Mouse (Mus musculus): ENCODE data around the gene Lurap1.

Gene Lurap1

DNA sequence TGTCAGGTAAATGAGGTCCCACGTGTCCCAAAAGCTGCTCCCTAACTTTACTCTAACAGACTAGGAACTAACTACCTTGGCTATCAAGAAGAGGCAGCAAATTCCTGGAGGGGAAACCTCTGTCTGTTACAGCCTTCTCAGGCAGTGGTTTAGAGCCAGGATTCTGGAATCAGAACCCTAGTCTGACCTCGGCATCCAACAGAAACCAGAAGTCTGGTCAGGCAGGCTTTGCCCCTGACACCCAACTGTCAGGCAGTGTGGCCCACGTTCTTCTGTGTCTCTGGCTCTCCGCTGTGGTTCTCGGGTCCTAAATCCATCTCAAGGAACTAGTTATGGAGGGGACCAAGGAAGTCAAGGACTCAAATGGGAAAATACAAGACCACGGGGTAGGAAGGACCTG, at the start of gene Lurap1:
Lurap1 (minus strand) TSS at position 101 of the 400 bp plus-strand sequence.
- no peak for DNase-seq (ENCODE audit: low spot score in 2 of 2)

DNA sequence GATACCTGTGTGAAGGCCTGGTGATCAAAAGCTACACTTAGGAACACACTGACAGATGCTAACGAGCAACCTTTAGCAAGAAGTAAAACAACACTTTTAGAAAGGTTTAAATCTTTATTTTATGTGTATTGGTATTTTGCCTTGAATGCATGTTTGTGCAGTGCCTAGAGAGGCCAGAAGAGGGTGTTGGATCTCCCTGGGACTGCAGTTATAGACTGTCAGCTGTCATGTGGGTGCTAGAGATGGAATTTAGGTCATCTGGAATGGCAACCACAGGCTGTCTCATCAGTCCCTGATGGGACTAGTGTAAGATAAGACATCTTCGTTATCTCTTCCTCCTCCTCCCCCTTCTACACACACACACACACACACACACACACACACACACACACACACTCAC, 47.3 kb upstream of the Lurap1 start:
- no peak for DNase-seq (ENCODE audit: low spot score in 2 of 2)

- no peak for DNase-seq (ENCODE audit: low spot score in 2 of 2)
Measured at GRCm38 (mm10) chr4:116193583-116194383, 42.6 kb upstream of the Lurap1 start.

DNA sequence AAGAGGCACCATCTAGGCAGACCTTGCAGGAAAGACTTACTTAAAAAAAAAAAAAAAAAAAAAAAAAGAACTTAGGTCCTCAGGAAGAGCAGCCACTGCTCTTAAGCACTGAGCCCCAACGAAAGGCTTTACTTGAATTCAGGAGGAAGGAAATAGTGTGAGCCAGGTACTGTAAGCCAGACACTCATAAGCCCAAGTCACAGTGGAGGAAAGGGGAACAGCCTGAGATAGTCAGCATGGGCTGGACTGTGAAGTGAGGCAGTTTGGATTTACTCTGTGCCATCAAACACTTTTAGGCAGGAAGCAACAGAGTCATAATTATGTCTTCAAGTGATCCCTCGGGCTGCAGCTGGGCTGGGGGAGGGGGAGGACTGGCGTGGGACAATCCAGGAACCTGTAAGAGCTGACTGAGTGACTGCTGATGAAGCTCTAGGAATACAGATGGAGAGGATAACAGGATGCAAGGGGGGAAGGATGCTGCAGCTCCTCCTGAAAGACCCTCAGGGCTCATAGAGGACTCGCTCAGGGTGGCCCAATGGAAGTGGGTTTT, 41.2 kb upstream of the Lurap1 start:
- DNase-seq (ENCODE audit: low spot score in 2 of 2) = no peak

DNA sequence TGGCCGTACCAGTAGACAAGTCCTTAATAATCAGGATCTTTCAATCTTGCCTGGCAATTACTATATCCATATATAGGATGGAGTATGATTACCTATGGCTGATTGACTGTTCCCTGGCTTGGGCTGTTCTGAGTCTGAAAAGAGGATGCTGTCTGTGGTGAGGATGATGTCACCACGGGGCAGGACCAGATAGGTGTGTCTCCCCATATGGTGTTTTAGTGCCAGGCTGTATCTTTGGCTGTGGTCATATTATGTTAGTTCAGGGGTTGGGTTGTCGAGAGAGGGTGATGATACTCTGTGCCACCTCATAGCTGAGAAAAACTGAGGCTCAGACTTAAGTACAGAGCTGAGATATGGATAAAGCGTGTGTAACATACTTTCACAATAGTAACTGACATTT, 33.9 kb upstream of the Lurap1 start:
- no peak for DNase-seq (ENCODE audit: low spot score in 2 of 2)

DNA sequence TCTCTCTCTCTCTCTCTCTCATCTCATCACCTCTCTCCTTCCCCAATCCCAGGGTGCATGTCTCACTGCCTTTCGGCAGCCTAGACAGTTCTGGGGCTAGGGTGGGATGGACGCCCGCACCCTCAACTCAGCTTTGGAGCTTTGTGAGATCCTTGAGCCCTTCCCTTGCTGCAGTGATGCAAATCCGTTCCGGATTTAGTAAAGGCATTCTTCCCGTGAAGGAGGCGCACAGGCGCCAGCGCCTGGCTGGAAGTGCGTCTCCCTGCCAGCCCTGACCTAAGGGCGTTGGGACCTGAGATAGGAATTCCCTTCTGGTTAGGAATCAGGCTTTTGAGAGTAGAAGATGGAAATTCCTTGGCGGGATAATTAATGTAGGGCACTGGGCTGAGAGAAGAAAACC, 31.6 kb upstream of the Lurap1 start:
- no peak for DNase-seq (ENCODE audit: low spot score in 2 of 2)

DNA sequence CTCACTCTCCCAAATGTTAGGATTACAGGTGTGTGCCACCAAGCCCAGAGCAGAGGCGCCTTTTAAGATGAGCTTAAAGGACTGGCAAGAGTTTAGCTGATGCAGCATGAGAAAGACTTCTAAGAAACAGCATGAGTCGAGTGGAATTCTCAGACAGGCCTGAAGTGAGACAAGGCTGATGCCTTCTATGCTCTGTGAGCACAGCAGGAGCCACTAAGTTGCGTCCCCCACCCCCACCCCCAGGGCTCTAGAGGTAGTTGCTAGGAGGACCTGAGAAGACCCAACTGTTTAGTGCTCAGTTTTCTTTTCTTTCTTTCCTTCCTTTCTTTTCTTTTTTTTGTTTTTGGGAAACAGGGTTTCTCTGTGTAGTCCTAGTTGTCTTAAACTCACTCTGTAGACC, 30.9 kb upstream of the Lurap1 start:
- no peak for DNase-seq (ENCODE audit: low spot score in 2 of 2)

- DNase-seq (ENCODE audit: low spot score in 2 of 2) = no peak
Measured at GRCm38 (mm10) chr4:116177140-116177539, 26.0 kb upstream of the Lurap1 start.

GRCm38 (mm10) chr4:116176543-116176988, 25.4 kb upstream of the Lurap1 start:
- DNase-seq (ENCODE audit: low spot score in 2 of 2) = peak; percentile 61 to 79

DNA sequence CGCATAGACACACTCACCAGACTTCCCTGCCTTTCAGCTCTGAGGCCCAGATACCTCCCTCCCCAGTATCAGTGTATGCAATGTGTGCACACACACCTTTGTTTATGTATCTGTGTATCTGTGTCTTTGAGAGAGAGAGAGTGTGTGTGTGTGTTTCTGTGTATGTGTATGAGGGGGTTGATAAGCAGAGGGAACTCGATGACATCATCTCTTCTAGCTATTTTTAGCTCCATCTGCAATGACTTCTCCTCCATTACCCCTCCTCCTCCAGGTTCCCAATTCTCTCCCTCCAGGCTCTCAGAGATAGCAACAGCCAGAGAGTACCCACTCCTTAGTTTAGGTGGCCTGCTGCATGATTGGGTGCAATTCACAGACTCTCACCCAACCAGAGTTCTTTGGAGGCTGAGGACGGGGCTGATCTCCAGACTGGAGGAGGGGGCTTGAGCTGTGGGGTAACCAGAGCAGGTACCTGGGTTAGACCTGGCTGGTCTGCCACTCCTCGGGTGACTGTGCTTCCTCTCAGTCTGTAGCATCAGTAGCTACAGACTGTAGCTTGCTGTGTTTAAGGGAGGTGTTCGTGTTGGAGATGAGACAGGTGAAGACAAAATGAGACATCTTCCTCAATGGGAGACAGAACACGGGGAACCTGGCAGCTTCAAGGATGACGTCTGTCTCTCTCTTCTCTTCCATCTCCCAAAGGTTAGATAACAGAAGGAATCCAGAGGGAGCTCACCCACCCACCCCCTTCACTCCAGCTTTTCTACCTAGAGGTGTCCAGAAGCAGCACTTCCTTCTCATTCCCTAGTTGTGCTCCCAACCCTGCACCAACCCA, 24.8 kb upstream of the Lurap1 start:
- no peak for DNase-seq (ENCODE audit: low spot score in 2 of 2)

DNA sequence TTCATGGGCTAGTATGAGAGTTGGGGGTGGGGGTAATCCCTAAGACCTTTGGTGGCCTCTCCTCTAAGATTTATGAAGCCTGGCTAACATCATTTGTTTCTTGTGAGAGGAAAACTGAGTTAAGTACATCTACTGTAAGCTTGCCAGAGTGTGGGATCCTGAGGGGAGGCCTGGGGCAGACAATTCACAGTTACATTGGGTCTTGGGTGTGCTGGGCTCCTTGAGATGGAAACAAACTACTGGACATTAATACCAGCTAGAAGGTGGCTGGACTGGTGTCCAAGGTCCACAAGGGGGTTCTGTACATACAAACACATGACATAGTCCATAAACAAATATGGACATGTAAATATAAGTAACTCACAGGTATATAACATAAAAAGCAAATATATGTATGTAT, 24.0 kb upstream of the Lurap1 start:
- DNase-seq (ENCODE audit: low spot score in 2 of 2) = no peak

DNA sequence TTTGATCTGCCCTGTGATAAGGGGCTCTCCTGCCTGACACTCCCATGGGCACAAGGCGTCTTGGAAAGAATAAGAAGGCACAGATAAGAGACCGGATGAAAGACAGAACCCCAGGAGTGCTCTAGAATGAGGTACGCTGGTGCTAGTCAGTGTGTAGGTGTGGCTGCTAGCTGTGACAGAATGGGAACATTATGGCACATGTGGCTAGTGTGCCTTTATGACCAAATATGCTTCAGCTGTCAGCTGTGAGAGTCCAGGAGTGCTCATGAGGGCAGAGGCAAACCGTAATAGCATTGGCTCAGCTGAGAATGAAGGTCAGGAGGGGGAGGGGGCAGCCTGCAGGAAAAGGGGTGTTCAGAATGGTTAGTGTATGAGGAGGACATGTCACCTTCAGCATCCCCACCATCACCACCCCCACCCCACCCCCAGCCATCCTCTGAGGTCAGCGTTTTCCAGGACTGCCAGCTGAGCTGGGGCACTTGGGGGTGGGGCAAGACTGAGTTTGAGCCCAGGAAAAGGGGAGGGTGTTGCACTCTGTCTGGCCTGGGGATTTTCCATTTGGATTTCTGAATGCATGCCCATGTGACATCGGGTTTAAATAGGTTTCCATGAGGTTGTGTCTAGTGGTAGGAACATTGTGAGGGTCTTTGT, 23.5 kb upstream of the Lurap1 start:
- no peak for DNase-seq (ENCODE audit: low spot score in 2 of 2)

GRCm38 (mm10) chr4:116173752-116174151, 22.6 kb upstream of the Lurap1 start:
- no peak for DNase-seq (ENCODE audit: low spot score in 2 of 2)

DNA sequence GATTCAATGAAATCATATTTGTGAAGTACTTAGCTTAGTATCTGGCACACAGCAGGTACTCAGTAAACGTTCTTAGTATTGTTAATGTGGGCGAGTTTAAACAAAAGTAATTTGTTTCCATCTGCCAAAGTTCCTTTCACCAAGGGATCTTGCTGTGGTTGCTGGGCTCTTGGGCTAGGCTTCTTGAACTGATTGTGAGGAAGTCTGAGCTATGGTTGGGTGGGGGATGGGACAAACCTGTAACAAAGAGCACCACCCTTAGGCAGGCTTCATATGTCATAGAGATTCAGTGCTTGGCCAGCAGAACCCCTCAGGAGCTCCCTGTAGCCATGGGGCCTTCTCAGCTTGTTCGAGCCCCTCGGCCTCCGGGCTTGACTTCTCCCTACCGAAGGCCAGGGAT, 21.9 kb upstream of the Lurap1 start, which contains the start of the genes 1700042G07Rik and Gm49337:
1700042G07Rik (plus strand) TSS at position 301 of the 400 bp plus-strand sequence.
Gm49337 (plus strand) TSS at position 313 of the 400 bp plus-strand sequence.
- no peak for DNase-seq (ENCODE audit: low spot score in 2 of 2)

DNA sequence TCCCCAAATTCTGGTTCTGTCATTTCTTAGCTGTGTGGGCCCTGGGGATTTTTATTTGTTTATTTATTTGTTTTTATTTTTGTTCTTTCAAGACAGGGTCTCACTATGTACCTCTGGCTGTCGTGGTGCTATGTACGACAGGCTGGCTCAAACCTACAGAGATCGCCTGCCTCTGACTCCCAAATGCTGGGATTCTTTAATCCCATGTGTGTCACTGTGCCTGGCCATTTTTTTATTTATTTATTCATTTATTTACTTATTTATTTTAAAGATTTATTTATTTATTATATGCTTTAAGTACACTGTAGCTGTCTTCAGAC, 18.2 kb upstream of the Lurap1 start:
- no peak for DNase-seq (ENCODE audit: low spot score in 2 of 2)

DNA sequence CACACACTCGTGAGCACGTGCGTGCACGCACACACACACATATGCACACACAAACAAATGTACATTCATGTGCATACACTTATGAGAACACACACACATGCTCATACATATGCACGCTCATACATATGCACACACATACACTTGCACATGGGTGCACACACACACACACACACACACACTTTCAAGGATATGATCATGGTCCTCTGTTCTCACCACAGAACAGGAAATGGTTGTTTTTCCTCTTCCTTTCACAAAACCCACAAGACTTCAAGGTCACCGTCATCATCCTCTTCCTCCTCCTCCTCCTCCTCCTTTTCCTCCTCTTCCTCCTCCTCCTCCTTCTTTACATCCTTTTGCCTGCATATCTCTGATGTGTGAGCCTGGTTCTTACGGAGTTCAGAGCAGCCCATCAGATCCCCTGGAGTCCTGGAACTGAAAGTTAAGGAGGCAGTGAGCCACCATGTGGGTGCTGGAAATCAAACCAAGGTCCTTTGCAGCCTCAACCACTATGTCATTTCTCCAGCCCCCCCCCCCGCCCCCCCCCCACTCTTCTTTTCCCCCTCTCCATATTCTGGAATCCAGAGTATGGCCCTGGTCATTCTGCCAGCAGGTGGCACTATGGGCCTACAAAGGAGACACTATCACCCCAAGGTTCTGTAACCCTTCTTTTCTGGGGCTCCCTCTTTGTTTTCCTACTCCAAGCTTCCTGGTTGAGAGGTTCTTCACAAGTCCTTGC, 17.6 kb upstream of the Lurap1 start:
- peak in 1 of 2 experiments; percentile 52 for DNase-seq (ENCODE audit: low spot score in 2 of 2)

DNA sequence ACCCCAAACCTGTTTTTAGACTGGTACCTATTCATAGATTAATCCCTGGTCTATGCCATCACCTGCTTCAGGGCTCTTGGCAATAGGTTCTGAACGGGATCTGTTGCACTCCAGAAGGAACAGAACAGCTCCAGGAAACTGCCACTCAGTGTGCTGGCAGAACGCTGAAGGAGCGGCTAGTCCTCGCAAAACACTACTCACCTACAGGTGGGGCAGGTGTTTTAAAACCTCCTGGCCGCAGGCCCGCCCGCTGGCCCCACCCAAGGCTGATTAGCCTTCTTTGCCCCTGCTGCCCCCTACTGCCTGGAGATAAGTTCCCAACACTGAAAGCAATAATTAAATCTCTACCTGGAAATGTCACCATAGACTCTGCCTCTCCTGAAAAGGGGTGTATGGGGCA, 16.3 kb upstream of the Lurap1 start, which contains the start of gene Tspan1:
Tspan1 (minus strand) TSS at position 198 of the 400 bp plus-strand sequence.
- peak in 1 of 2 experiments; percentile 50 for DNase-seq (ENCODE audit: low spot score in 2 of 2)

GRCm38 (mm10) chr4:116165708-116166407, 14.7 kb upstream of the Lurap1 start:
- DNase-seq (ENCODE audit: low spot score in 2 of 2) = no peak

GRCm38 (mm10) chr4:116164759-116165554, 13.8 kb upstream of the Lurap1 start:
- no peak for DNase-seq (ENCODE audit: low spot score in 2 of 2)

- DNase-seq (ENCODE audit: low spot score in 2 of 2) = no peak
Measured at GRCm38 (mm10) chr4:116162142-116162541, 11.0 kb upstream of the Lurap1 start.

All from urinary bladder, adult 18-20 months (tissue).